Mouse (Mus musculus) liver, postnatal 0 days (tissue): Measurements from ENCODE around the gene Tnk2.

ENCODE experiments used
- CTCF ChIP-seq: sonication (generic); IDR thresholded peaks from 2 replicates; pipeline ENCODE4 v1.5.1; 2016; ENCODE audit warnings: antibody characterized with exemption, low read depth
- EP300 ChIP-seq: IDR thresholded peaks from 2 replicates; pipeline ENCODE4 v1.6.1; 2016; ENCODE audit warnings: antibody characterized with exemption, low read depth, mild to moderate bottlenecking

DNA sequence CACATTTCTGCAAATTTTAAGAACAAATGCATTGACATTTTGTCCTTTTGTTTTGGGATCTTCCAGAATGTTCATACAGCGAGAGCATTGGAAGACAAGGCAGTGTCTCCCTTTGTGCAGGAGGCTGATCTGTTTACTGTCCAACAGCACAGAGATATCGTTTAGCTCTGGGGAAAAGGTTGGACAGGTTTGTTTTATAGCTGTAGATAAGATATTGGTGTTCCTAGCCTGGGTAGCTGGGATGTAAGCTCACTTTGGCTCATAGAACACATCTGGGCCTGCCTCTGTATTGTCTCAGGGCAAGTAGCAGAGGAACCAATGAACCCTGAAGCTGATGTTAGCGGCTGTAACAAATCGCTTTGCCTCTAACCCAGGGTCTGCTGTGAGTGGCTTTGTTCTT, 80.1 kb downstream of the Tnk2 start:
- no peak for TF ChIP-seq EP300
- TF ChIP-seq CTCF, result no peak
